Mouse (Mus musculus) heart, postnatal 25 days (tissue): ENCODE data around the gene Ythdf2. TPM values are rescaled to one million over a fixed set of nuclear protein-coding genes. Genes with fewer than 3 reads are reported as not detected.
"Not testable (repeated sequence)": the region's sequence is repeated elsewhere in the genome, so short reads cannot be mapped to it uniquely, and the experiment has no call there.

Experiments
- DNase-seq: peaks from one replicate; pipeline ENCODE4 v3.0.0; 2022; ENCODE audit warnings: low spot score
- intact Hi-C: fragments of 180-260 bp; cut with DNase I; formaldehyde crosslinking; loops from one replicate; pipeline ENCODE4 v1.15.1; 2025
- total RNA-seq, 2 experiments: library from RNA; stranded (reverse); gene quantifications; 2 replicates each; pipeline ENCODE4 v1.2.3; 2021

Ythdf2 gene
- 10 to 100 TPM; 26.1 to 27.9 TPM for total RNA-seq

DNA sequence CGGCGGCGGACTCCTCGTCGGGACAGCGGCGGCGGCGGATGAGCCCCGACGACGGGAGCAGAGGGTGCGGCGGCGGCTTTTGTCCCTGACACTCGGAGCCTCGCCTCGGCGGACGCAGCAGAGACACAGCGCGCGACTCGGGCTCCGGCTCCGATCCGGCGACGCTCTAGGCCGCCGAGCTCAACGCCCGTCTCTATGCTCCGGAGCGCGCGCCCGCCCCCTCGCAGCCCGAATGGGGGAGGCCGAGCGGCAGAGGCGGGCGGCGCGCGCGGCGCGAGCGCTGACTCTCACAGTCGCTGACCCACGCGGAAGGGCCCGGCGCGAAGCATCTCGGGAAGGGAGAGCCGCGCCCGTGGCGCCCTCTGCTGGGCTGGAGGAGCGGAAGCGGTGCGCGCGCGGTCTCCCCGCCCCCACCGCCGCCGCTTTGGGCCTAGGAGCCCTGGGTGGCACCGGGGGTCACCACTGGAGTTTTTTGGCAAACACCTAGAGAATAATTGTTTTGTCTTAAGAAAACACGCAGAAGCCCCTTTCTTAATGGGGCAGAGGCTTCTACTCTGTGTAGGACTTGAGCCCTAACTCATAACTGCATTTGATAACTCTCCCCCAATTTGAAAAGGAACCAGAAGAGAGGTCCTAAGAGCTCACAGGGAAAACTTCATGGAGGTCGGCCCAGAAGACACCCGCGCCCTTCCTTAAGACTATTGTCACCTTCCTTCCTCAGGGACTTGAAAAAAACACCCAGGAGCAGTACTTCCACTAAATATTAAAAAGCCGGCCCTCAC is at the start of gene Ythdf2:
Gene Ythdf2 (minus strand): TSS at position 351 of the 782 bp plus-strand sequence.
- intact Hi-C loops: loop anchor here (2.0 to 5.0 kb wide), 3 partner anchors 49 to 135 kb away; partner anchors contain the start of gene Gmeb1
- peak; percentile 93 for DNase-seq

DNA sequence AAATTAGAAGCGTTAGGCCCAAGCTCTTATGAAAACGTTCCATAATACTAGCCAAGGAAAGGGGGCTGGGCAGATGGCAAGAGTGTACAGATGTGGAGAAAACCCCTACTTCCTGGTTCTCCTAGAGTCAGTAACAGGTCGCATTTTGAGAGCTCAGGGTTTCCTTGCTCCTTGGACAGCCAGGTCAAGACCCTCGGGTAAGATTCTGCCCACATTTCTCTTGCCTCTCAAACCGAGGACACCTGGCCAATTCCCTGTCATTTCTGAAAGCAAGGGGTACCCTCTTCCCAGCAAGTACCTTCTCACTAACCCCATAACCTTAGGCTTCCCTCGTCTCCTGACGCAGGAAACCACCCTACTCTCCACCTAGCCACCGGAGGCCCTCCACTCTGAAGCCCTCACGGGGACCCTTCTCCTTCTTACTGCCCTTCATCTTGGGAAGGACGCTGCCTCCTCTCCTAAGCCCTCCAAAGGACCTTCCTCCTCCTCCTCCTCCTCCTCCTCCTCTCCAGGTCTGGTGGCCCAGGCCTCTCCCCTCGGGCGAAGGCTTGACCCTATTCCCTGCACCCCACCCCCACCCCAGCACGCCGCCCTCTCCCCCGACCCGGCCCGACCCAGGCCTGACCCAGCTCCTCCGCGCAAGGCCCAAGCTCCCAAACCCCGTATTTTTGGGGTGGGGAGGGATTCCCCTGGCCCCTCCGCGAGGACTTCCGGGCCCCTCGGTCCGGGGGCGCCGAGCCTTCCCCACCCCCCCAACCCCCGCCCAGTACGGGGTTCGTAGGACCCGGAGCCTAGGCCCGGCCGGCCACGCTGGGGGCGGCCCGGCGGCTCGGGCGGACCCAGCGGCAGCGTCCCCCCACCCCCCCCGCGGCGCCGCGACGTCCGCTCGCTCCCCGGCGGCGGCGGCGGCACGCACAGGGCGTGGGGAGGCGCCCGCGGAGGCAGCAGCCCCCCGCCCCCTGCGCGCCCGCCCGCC is 48.6 kb upstream of the Ythdf2 start:
- intact Hi-C loops: loop anchor here (2.0 kb wide), 1 partner anchor 48 kb away; the partner anchor contains the start of gene Ythdf2
- DNase-seq: peak; percentile 21

DNA sequence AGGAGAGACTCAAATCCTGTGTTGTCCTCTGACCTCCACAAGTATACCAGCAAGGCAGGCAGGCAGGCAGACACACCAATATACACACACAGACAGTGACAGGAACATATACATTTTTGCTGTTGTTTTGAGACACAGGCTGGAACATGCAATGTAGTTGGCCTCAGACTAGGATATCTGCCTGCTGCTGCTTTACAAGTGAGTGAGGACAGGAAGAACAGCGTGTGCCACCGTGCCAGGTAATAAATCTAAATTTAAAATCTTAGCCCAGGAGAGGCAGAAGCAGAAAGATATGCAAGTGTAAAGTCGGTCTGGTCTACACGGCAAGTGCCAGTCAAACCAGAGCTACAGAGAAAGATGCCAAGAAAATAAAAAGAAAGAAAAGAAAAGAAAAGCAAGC is 47.1 kb upstream of the Ythdf2 start:
- no peak for DNase-seq
- intact Hi-C loops: no loop called here

DNA sequence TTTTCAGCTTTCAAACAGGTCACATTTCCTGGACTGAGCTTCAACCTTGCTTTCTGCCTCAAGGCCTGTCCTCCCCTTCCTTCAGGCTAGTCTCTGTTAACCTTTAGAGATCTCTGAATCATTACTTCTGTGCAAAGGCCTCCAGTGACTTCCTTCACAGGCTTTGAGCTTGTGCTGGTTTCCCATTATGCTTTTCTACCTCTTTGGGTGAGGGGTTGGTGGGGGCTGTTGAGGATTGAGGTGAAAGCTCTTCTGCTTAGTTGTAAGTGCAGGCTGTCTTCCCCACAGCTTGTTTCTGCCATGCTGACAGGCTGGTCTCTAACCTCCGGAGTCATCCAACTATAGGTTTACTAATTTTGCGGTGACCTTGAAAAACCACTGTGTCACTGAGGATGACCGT is 44.3 kb upstream of the Ythdf2 start:
- DNase-seq: no peak
- intact Hi-C loops: no loop called here

DNA sequence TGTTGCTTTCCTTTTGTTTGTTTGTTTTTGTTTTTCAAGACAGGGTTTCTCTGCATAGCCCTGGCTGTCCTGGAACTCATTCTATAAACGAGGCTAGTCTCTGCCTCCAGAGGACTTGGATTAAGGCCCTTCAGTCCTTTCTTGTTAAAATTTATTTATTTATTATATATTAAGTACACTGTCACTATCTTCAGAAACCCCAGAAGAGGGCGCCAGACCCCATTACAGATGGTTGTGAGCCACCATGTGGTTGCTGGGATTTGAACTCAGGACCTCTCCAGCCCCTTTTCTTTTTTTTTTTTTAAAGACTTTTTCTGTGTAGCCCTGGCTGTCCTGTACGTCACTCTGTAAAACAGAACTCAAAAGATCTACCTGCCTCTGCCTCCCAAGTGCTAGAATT is 42.9 kb upstream of the Ythdf2 start:
- DNase-seq: no peak
- intact Hi-C loops: no loop called here

DNA sequence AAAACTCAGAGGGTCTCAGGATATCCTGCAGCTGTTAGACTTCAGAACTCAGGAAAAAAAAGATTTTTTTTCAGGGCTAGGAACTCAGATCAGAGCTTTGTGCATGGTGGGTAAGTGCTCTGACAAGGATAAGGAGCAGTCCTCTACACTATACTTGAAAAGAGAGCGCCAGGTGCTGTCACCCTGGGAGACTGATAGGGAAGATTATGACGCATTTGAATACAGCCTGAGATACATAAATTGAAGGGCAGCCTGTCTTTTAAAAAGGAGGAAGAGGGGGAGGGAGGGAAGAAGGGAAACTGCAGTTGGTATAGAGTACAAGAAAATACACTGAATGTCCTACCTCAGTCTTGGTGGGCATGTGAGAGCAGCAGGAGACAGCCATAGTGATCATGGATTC is 41.5 kb upstream of the Ythdf2 start:
- no peak for DNase-seq
- intact Hi-C loops: no loop called here

DNA sequence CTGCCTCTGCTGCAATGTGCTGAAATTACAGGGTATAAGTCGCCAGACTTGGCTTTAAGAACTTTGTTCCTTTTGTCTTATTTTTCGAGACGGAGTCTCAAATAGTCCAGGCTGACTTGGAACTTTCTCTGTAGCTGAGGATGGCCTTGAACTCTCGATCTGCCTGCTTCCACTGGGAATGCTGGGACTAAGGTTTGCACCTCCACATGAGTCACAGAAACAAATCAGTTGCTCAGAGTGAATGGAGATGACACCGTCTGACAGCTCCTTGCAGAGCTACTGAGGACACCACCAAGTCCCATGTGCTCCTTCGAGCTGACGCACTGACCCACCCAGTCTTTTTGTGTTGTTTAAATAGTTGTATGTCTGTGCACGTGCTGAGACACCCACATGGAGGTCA is 41.0 kb upstream of the Ythdf2 start:
- intact Hi-C loops: no loop called here
- no peak for DNase-seq

DNA sequence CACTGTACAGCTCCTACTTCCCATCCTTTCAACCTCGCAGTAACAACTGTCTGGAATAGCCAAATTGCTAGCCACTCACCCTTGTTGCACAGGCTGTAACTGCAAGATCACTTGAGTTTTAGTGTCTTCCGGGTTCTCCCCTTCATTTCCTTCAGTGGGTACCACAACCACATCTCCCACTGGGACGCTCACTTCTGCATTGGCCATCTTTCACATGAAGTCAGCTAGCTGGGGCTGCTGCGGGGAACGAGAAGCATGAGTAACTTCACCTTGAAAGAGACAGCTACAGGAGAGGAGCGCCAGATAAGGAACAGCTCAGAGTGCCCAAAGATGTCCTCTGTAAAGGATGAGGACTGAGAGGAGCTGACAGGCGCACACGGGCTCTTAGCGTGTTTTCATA is 39.5 kb upstream of the Ythdf2 start:
- intact Hi-C loops: no loop called here
- DNase-seq: no peak

DNA sequence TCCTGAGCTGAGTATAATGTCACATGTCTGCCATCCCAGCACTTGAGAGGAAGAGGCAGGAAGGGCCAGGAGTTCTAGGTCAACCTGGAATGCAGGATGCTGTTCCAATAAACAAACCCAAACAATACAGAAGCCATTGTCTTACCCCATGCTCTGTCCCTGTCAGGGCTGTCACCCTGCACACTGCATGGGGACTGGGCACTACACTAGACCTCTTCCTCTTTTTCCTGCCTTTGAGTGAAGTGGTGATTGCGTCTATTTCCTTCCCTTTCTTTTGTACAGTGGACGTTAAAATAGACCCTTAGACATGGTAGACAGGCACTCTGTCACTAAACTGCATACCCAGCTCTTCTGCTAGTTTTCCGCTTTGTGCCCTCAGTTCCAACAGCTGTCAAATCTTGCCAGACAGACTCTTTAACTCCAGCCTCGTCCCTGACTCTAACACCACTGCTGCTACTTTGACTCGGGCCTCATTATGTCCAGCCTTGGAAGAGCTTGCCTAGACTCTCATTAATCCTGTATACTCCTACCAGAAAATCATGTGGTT is 35.4 kb upstream of the Ythdf2 start:
- no peak for DNase-seq
- intact Hi-C loops: no loop called here

DNA sequence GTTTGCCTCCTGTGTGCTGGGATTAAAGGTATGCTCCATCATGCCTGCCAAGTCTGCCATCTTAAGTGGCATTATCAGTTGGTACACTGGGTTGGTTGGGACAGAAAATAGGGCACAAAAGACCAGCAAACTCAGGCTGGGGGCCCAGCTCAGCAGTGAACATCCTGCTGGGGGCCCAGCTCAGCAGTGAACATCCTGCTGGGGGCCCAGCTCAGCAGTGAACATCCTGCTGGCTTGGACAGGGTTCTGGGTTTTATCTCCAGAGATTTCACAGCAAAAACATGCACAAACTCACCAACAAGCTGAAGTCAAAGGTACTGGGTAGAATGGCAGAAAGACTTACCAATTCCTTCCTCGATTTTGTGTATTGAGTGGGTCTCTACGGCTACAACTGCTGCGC is 33.5 kb upstream of the Ythdf2 start:
- intact Hi-C loops: no loop called here
- no peak for DNase-seq

DNA sequence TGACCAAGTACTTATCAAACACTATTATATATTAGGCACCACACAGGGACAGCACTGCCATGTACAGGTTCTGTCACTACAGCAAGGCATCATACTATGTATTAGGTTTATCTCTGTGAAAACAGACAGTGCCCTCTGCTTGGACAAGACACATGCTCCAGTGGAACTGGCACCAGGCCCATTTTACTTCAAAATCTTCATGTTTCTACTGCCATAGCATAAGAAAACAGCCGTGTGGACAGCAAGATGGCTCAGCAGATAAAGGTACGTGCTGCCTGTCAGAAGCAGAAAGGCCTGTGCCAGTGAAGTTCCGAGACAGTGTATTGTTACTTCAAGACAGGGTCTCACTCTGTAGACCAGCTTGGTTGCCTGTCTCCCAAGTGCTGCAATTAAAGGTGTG is 29.1 kb upstream of the Ythdf2 start:
- intact Hi-C loops: no loop called here
- DNase-seq: no peak

DNA sequence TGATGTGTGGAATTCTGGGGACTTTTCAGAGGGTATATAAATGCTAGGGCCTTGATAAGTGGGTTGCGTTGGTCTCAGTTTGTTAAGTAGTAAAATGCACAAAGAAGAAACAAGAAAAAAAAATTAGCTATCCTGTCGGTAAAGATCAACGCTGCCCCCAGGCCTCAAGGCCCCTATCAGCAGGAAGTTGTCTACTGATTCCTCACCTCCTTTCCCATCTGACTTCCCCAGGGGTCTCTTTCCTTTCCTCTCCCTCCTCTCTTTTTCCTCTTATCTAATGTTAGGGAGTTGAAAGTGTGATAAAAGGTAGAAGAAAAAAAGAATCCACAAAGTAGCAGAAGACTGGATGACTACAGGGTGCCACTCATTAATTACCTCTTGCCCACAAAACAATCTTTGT is 28.3 kb upstream of the Ythdf2 start:
- DNase-seq: no peak
- intact Hi-C loops: no loop called here

DNA sequence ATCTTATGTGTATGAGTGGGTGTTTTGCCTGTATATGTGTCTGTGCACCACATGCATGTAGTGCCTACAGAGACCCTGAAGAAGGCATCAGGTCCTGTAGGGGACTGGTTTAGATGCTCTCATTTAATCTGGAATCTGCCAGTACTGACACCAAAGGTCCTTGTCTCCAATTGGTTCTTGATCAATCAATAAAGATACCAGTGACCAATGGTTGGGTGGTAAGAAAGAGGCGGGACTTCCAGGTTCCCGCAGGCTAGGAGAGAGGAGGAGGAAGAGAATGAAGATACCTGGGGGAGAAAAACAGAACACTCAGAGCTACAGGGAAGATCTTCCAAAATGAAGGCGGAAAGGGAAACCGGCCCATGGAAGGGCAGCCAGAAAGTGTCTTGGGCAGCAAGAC is 26.3 kb upstream of the Ythdf2 start:
- intact Hi-C loops: no loop called here
- no peak for DNase-seq

DNA sequence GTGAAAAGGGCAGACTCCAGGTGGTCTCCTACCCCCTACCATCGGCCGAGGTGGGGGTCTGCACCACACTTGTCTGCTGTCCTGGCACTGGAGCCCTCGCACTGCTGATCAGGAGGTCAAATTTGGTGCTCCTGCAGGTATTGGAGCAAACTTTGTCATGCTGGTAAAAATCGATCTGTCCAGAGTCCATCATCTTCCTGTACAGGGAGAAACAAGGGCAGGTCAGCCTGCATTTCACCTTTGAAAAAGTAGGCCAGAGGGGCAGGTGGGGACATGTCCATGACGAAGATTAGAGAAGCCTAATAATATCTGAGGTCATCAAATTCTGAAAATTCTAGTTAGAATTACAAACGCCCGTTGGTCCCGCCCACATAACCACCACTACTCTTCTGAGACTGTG is 22.6 kb upstream of the Ythdf2 start:
- no peak for DNase-seq
- intact Hi-C loops: no loop called here

DNA sequence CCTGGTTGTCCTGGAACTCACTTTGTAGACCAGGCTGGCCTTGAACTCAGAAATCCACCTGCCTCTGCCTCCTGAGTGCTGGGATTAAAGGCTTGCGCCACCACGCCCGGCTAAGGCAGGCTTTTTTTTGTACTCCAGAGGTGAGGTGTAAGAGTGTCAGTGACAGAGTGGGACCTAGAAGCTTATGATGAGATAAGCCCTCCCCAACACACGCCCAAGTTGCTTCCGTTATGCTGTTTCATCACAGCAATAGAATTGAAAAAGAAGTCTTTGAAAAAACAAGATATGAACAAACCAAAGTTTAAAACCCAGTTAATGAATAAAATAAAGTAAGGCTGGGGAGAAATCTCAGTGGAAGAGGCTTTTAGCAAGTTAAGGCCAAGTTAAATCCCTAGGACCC is 18.3 kb upstream of the Ythdf2 start:
- intact Hi-C loops: no loop called here
- DNase-seq: no peak

DNA sequence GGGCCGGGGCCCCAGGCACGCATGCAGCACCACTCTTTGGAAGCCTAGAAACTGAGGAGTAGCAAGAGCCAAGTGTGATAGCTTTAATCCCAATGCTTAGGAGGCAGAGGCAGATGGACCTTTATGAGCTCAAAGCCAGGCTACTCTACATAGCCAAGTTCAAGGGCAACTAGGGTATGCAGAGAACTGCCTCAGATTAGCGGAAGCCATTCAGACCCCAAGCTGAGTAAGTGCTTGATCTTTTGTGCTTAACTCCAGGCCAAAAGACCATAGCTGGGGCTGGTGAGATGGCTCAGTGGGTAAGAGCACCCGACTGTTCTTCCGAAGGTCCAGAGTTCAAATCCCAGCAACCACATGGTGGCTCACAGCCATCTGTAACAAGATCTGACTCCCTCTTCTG is 9.9 kb upstream of the Ythdf2 start:
- DNase-seq, intact Hi-C loops: not testable (repeated sequence)

DNA sequence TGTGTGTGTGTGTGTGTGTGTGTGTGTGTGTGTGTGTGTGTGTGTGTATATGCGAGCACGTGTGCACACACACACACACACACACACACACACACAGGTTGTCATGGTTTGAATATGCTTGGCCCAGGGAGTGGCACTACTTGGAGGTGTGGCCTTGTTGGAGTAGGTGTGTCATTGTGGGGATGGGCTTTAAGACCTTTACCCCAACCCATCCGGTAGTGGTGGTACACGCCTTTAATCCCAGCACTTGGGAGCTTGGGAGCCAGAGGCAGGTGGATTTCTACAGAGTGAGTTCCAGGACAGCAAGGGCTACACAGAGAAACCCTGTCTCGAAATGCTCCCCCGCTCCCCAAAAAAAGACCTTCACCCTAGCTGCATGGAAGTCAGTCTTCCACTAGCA is 6.3 kb upstream of the Ythdf2 start:
- intact Hi-C loops, DNase-seq: not testable (repeated sequence)

DNA sequence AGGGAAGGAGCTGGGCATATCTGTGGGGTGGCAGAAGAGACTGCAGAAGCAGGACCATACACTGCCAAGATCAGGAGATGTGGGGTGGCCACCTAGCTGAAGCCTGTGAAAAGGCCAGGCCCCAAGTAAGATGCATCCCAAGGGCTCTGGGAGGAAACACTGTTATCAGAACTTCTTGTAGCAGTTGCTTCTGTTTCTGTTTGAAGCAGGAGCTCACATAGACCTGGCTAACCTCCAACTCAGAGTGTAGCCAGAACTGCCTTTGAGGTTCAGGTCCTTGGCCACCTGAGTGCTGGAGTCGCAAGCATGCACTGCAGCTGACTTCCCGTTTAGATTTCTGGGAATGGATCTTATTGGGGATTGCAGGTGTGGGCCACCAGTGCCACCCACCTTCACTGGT is 5.7 kb upstream of the Ythdf2 start:
- intact Hi-C loops: no loop called here
- no peak for DNase-seq

DNA sequence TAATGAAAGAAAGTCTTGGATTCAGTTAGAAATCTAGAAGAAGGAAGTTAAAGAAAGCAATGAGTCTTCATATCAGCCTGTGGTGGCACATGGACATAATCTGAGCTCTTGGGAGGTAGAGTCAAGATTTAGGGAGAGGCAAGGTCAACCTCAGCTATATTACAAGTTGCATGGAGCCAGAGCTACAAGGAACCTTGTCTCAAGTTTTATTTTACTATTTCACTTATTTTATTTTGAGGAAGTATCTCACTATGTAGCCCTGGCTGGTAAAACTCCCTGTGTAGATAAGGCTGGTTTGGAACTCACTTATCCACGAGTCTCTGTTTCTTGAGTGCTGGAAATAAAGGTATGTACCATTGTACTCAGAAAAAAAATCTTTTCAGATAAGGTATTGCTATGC is 4.5 kb upstream of the Ythdf2 start:
- DNase-seq: no peak
- intact Hi-C loops: no loop called here

DNA sequence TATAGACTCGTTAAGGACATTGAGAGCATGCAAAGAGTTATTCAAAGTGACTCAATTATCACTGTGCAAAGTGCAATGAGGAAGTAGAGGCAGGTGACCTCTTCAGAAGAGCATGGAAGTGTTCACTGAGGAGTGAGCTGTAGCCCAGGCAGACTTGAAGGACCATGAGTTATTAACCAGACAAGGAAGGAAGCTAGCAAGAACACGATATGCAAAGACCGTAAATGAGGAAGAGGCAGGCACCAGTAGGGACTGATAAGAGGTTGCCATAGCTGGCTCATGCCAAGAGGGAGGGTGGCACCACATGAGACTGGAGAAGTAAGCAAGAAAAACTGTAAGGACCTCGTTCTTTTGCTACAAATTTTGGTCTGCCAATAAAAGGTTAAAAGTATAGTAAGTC is 2.7 kb upstream of the Ythdf2 start:
- no peak for DNase-seq
- intact Hi-C loops: loop anchor here (5.0 kb wide), 1 partner anchor 132 kb away; no protein-coding TSS in a partner anchor
